Mouse (Mus musculus): ENCODE data around the gene Sdk1. TPM values are rescaled to one million over a fixed set of nuclear protein-coding genes. Genes with fewer than 3 reads are reported as not detected.
"Not testable (repeated sequence)": the region's sequence is repeated elsewhere in the genome, so short reads cannot be mapped to it uniquely, and the experiment has no call there.

Sdk1 gene
- polyA plus RNA-seq, 1 experiment from 2014 or later = 0.21 TPM

GRCm38 (mm10) chr5:141637054-141637453, 395.8 kb downstream of the Sdk1 start:
- not testable (repeated sequence) for H3K4me3 ChIP-seq (replicated peaks); H3K4me2 ChIP-seq; ATAC-seq (ENCODE audit: insufficient read depth); H3K9me3 ChIP-seq (replicated peaks); H3K27ac ChIP-seq (replicated peaks); H3K9ac ChIP-seq; H3K36me3 ChIP-seq (replicated peaks); H3K4me1 ChIP-seq (replicated peaks); H3K27me3 ChIP-seq
- WGBS (ENCODE audit: insufficient replicate concordance) = 39% methylated on average over 3 of the region's 3 CpGs

GRCm38 (mm10) chr5:141645671-141646070, 404.4 kb downstream of the Sdk1 start:
- Histone ChIP-seq H3K4me3 (replicated peaks) (no peak overlapping the region), H3K9ac (no peak overlapping the region), H3K36me3 (replicated peaks) (no peaks in the 10 kb centered on the region), H3K9me3 (replicated peaks) (no peaks in the 10 kb centered on the region), H3K27me3 (no peaks in the 10 kb centered on the region), H3K4me1 (replicated peaks) (no peaks in the 10 kb centered on the region), H3K27ac (replicated peaks) (no peak overlapping the region), H3K4me2 (no peak overlapping the region)
- WGBS (ENCODE audit: insufficient replicate concordance) = 53% methylated on average over 5 of the region's 5 CpGs
- no peak for ATAC-seq (ENCODE audit: insufficient read depth)

GRCm38 (mm10) chr5:141646621-141647020, 405.3 kb downstream of the Sdk1 start:
- ATAC-seq (ENCODE audit: insufficient read depth) = no peak
- no peak overlapping the region for H3K9ac ChIP-seq
- H3K4me3 ChIP-seq (replicated peaks) = no peak overlapping the region
- no peak overlapping the region for H3K27ac ChIP-seq (replicated peaks)
- no peak overlapping the region for H3K4me2 ChIP-seq
- no peaks in the 10 kb centered on the region for H3K27me3 ChIP-seq
- H3K9me3 ChIP-seq (replicated peaks) = no peaks in the 10 kb centered on the region
- H3K4me1 ChIP-seq (replicated peaks) = no peaks in the 10 kb centered on the region
- H3K36me3 ChIP-seq (replicated peaks) = no peaks in the 10 kb centered on the region
- 41% methylated on average over 2 of the region's 2 CpGs for WGBS (ENCODE audit: insufficient replicate concordance)

GRCm38 (mm10) chr5:141649831-141650375, 408.6 kb downstream of the Sdk1 start:
- Histone ChIP-seq H3K27ac (replicated peaks) (no peak overlapping the region), H3K27me3 (no peaks in the 10 kb centered on the region), H3K36me3 (replicated peaks) (no peaks in the 10 kb centered on the region), H3K9ac (no peak overlapping the region), H3K4me1 (replicated peaks) (no peaks in the 10 kb centered on the region), H3K4me2 (no peak overlapping the region), H3K4me3 (replicated peaks) (no peak overlapping the region), H3K9me3 (replicated peaks) (no peaks in the 10 kb centered on the region)
- no peak for ATAC-seq (ENCODE audit: insufficient read depth)
- WGBS (ENCODE audit: insufficient replicate concordance) = 53% methylated on average over 6 of the region's 6 CpGs

GRCm38 (mm10) chr5:141651690-141652377, 410.5 kb downstream of the Sdk1 start:
- H3K27me3 ChIP-seq = no peaks in the 10 kb centered on the region
- 49% methylated on average over 4 of the region's 4 CpGs for WGBS (ENCODE audit: insufficient replicate concordance)
- no peak overlapping the region for H3K4me3 ChIP-seq (replicated peaks)
- no peak overlapping the region for H3K4me2 ChIP-seq
- no peaks in the 10 kb centered on the region for H3K36me3 ChIP-seq (replicated peaks)
- H3K9me3 ChIP-seq (replicated peaks) = no peaks in the 10 kb centered on the region
- no peak overlapping the region for H3K9ac ChIP-seq
- no peaks in the 10 kb centered on the region for H3K4me1 ChIP-seq (replicated peaks)
- H3K27ac ChIP-seq (replicated peaks) = no peak overlapping the region
- no peak for ATAC-seq (ENCODE audit: insufficient read depth)

- 34% methylated on average over 1 of the region's 1 CpGs for WGBS (ENCODE audit: insufficient replicate concordance)
Observed at GRCm38 (mm10) chr5:141676371-141676770, 435.1 kb downstream of the Sdk1 start.

GRCm38 (mm10) chr5:141677034-141677433, 435.7 kb downstream of the Sdk1 start:
- H3K27me3 ChIP-seq = no peaks in the 10 kb centered on the region
- H3K4me2 ChIP-seq = no peak overlapping the region
- H3K36me3 ChIP-seq (replicated peaks) = no peaks in the 10 kb centered on the region
- no peak overlapping the region for H3K9ac ChIP-seq
- H3K27ac ChIP-seq (replicated peaks) = no peak overlapping the region
- no peak for ATAC-seq (ENCODE audit: insufficient read depth)
- WGBS (ENCODE audit: insufficient replicate concordance) = 58% methylated on average over 1 of the region's 1 CpGs
- H3K9me3 ChIP-seq (replicated peaks) = no peaks in the 10 kb centered on the region
- H3K4me3 ChIP-seq (replicated peaks) = no peak overlapping the region
- no peaks in the 10 kb centered on the region for H3K4me1 ChIP-seq (replicated peaks)

More at GRCm38 (mm10) chr5:141676371-141676770, 435.1 kb downstream of the Sdk1 start:
- H3K9ac ChIP-seq = no peak overlapping the region
- H3K4me2 ChIP-seq = no peak overlapping the region
- no peaks in the 10 kb centered on the region for H3K27me3 ChIP-seq
- H3K4me3 ChIP-seq (replicated peaks) = no peak overlapping the region
- H3K36me3 ChIP-seq (replicated peaks) = no peaks in the 10 kb centered on the region
- no peak for ATAC-seq (ENCODE audit: insufficient read depth)
- no peaks in the 10 kb centered on the region for H3K4me1 ChIP-seq (replicated peaks)
- no peak overlapping the region for H3K27ac ChIP-seq (replicated peaks)
- no peaks in the 10 kb centered on the region for H3K9me3 ChIP-seq (replicated peaks)

GRCm38 (mm10) chr5:141677841-141678240, 436.6 kb downstream of the Sdk1 start:
- Histone ChIP-seq H3K4me3 (replicated peaks) (no peak overlapping the region), H3K36me3 (replicated peaks) (no peaks in the 10 kb centered on the region), H3K4me2 (no peak overlapping the region), H3K9ac (no peak overlapping the region), H3K27ac (replicated peaks) (no peak overlapping the region), H3K9me3 (replicated peaks) (no peaks in the 10 kb centered on the region), H3K27me3 (no peaks in the 10 kb centered on the region), H3K4me1 (replicated peaks) (no peaks in the 10 kb centered on the region)
- WGBS (ENCODE audit: insufficient replicate concordance) = 67% methylated on average over 8 of the region's 8 CpGs
- ATAC-seq (ENCODE audit: insufficient read depth) = no peak

GRCm38 (mm10) chr5:141686876-141687420, 445.7 kb downstream of the Sdk1 start:
- 56% methylated on average over 7 of the region's 7 CpGs for WGBS (ENCODE audit: insufficient replicate concordance)
- no peaks in the 10 kb centered on the region for H3K27me3 ChIP-seq
- no peaks in the 10 kb centered on the region; the same call in 1 of the 2 replicates for H3K9me3 ChIP-seq (replicated peaks)
- H3K9ac ChIP-seq = no peak overlapping the region
- no peak overlapping the region for H3K4me3 ChIP-seq (replicated peaks)
- H3K4me1 ChIP-seq (replicated peaks) = no peaks in the 10 kb centered on the region
- H3K4me2 ChIP-seq = no peak overlapping the region
- H3K27ac ChIP-seq (replicated peaks) = no peak overlapping the region
- no peaks in the 10 kb centered on the region for H3K36me3 ChIP-seq (replicated peaks)
- no peak for ATAC-seq (ENCODE audit: insufficient read depth)

- H3K36me3 ChIP-seq (replicated peaks) = no peaks in the 10 kb centered on the region
- 75% methylated on average over 12 of the region's 12 CpGs for WGBS (ENCODE audit: insufficient replicate concordance)
Observed at GRCm38 (mm10) chr5:141689442-141690105, 448.3 kb downstream of the Sdk1 start.

GRCm38 (mm10) chr5:141691482-141691975, 450.2 kb downstream of the Sdk1 start:
- Histone ChIP-seq H3K27ac (replicated peaks) (no peak overlapping the region), H3K4me1 (replicated peaks) (no peaks in the 10 kb centered on the region), H3K36me3 (replicated peaks) (no peaks in the 10 kb centered on the region), H3K9me3 (replicated peaks) (no peaks in the 10 kb centered on the region; the same call in 1 of the 2 replicates), H3K4me3 (replicated peaks) (no peak overlapping the region), H3K4me2 (no peak overlapping the region), H3K9ac (no peak overlapping the region), H3K27me3 (no peaks in the 10 kb centered on the region)
- 54% methylated on average over 7 of the region's 7 CpGs for WGBS (ENCODE audit: insufficient replicate concordance)
- ATAC-seq (ENCODE audit: insufficient read depth) = no peak

More at GRCm38 (mm10) chr5:141689442-141690105, 448.3 kb downstream of the Sdk1 start:
- H3K4me2 ChIP-seq = no peak overlapping the region
- H3K9me3 ChIP-seq (replicated peaks) = no peaks in the 10 kb centered on the region; the same call in 1 of the 2 replicates
- no peaks in the 10 kb centered on the region for H3K4me1 ChIP-seq (replicated peaks)
- ATAC-seq (ENCODE audit: insufficient read depth) = no peak
- no peak overlapping the region for H3K9ac ChIP-seq
- no peaks in the 10 kb centered on the region for H3K27me3 ChIP-seq
- no peak overlapping the region for H3K4me3 ChIP-seq (replicated peaks)
- H3K27ac ChIP-seq (replicated peaks) = no peak overlapping the region

Data from liver, embryonic 15.5 days (tissue).